Mouse (Mus musculus) erythroblast, embryonic 14.5 days (primary cell): ENCODE results near the gene Ccl2.

Experiments
- GATA1 ChIP-seq: IDR thresholded peaks from 2 replicates; pipeline ENCODE4 v1.6.1; 2012; ENCODE audit warnings: low read length, inconsistent platforms, mixed read lengths
- TAL1 ChIP-seq: IDR thresholded peaks from 3 replicates; pipeline ENCODE4 v1.6.1; 2012; ENCODE audit warnings: low read length, inconsistent platforms, mixed read lengths

DNA sequence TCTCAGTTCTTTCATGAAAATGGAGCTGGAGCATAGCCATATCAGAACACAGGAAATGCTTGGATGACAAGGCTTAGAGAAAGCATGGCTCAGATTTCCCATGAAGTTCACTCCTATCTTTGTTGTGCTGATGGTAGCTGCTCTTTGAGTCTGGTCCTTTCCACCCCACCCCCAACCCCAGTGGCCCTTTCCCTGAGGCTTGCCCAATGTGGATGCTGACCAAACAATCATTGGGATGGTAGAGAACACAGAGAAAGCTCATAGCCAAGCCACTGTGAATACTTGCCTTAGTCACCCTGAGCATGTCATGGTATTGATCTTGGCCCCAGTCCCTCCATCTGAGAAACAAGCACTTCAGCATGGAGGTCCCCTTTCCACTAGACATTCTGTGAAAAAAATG lies 3.2 kb upstream of the Ccl2 start:
- no peak for TF ChIP-seq GATA1
- TF ChIP-seq TAL1: no peak
